Mouse (Mus musculus) heart, embryonic 11.5 days (tissue): ENCODE measurements at regions not wholly inside any gene's neighbourhood (a gene's known extent, or its start where the extent isn't known, plus 50 kb on each side); places are given as distances from the start of the nearest gene placed in this dataset.
"Not testable (repeated sequence)": the region's sequence is repeated elsewhere in the genome, so short reads cannot be mapped to it uniquely, and the experiment has no call there.

Experiments used
- ATAC-seq: fragments of 200-750 bp; cut with Nextera tagmentation; replicated peaks from 2 replicates; pipeline ENCODE4 v1.8.0; 2017; ENCODE audit warnings: moderate library complexity; ENCODE audit not compliant: insufficient number of reproducible peaks, low FRiP score, low TSS enrichment
- H3K27ac ChIP-seq: fragments of 300-500 bp; sonication (generic); 2 replicates; pipeline ENCODE4 v1.5.1; 2014; ENCODE audit warnings: mild to moderate bottlenecking, low read depth, low read length
- H3K27me3 ChIP-seq: fragments of 300-500 bp; sonication (generic); 2 replicates; pipeline ENCODE4 v1.6.1; 2014; ENCODE audit warnings: mild to moderate bottlenecking, low read length, mixed read lengths; ENCODE audit not compliant: control insufficient read depth, insufficient read depth
- H3K36me3 ChIP-seq: fragments of 300-500 bp; sonication (generic); 2 replicates; pipeline ENCODE4 v1.6.1; 2014; ENCODE audit warnings: mild to moderate bottlenecking, low read length, moderate library complexity, mixed read lengths; ENCODE audit not compliant: control insufficient read depth, insufficient read depth
- H3K4me1 ChIP-seq: fragments of 300-500 bp; sonication (generic); 2 replicates; pipeline ENCODE4 v1.6.1; 2014; ENCODE audit warnings: low read length; ENCODE audit not compliant: control insufficient read depth, insufficient read depth
- H3K4me2 ChIP-seq: fragments of 300-500 bp; sonication (generic); 2 replicates; pipeline ENCODE4 v1.6.1; 2014; ENCODE audit warnings: mild to moderate bottlenecking, moderate library complexity
- H3K4me3 ChIP-seq: fragments of 300-500 bp; sonication (generic); 2 replicates; pipeline ENCODE4 v1.5.1; 2014; ENCODE audit warnings: low read depth, low read length
- H3K9ac ChIP-seq: fragments of 300-500 bp; sonication (generic); 2 replicates; pipeline ENCODE4 v1.6.1; 2014; ENCODE audit warnings: mild to moderate bottlenecking, low read depth, low read length, moderate library complexity
- H3K9me3 ChIP-seq: fragments of 300-500 bp; sonication (generic); replicated peaks from 2 replicates; pipeline ENCODE4 v1.6.1; 2016; ENCODE audit warnings: low read length; ENCODE audit not compliant: control insufficient read depth
- WGBS: fragments of 180-500 bp; shearing (Covaris S2); extraction: QIAGEN DNeasy Blood & Tissue Kit; methylation state at CpG from one replicate; pipeline ENCODE4 v1.1.7; 2014; ENCODE audit not compliant: insufficient replicate concordance; 5-methylcytosine and 5-hydroxymethylcytosine counted together

DNA sequence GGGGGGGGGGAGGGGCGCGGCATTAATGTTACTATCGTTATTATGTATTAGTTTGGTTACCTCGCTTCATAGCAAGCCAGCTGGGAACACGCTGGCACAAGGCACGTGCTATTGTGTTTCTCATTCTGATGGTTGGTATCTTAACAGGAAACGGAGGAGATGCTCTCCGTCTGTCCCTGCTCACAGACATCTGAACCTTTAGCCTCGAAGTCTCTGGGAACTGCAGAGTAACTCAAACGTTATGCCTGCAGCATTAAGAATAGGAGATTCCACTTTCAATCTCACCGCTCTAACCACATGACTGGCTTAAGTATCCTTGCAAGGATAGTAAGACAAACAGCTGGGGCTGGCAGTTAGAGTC lies 80.0 kb downstream of the Nfkbiz start:
- Histone ChIP-seq H3K36me3 (no peaks in the 10 kb centered on the region), H3K9me3 (no peaks in the 10 kb centered on the region), H3K4me2 (no peak overlapping the region), H3K27ac (no peak overlapping the region), H3K4me3 (no peak overlapping the region), H3K27me3 (no peaks in the 10 kb centered on the region), H3K9ac (no peak overlapping the region), H3K4me1 (no peaks in the 10 kb centered on the region)
- no peak for ATAC-seq
- WGBS, result 75% methylated on average over 11 of the region's 11 CpGs

DNA sequence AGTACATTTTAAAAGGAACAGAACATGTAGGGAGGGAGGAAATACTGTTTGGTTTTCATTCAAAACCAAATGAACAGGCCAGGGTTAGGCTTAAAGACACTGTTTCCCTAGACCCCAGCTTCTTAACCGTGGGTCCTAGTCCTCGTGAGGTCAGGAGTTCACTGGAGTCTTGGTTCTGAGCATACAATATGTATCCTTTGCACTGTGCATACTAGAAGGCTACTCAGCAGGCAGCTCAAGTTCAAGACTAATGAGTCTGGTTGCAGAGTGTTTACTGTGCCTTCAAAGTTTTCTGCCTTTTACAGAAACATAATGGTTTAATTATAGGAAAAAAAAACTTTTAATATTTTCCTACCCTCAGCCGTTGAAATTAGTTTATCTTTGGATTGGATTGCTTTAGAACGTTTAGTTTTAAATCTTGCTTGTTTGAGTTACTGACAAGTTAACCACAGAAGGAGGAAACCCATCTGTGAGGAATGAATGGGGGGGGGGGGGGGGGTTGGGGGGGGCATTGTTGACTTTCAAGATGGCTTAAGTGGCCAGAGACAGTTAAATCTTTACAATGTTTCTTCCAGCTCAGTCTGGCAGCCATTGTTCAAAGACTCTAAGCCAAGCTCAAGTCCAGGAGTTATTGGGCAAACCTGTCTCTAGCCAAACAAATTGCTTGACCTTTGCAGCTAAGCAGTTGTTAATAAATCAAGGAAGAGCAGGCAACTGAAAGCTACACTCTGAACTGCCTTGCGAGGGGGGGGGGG lies 80.6 kb downstream of the Nfkbiz start:
- no peak overlapping the region for H3K4me3 ChIP-seq
- 58% methylated on average over 4 of the region's 5 CpGs for WGBS
- H3K27ac ChIP-seq, result no peak overlapping the region
- no peak overlapping the region for H3K9ac ChIP-seq
- no peak overlapping the region for H3K4me2 ChIP-seq
- no peaks in the 10 kb centered on the region for H3K36me3 ChIP-seq
- no peak for ATAC-seq
- H3K27me3 ChIP-seq, result no peaks in the 10 kb centered on the region
- no peaks in the 10 kb centered on the region for H3K4me1 ChIP-seq
- H3K9me3 ChIP-seq, result no peaks in the 10 kb centered on the region

DNA sequence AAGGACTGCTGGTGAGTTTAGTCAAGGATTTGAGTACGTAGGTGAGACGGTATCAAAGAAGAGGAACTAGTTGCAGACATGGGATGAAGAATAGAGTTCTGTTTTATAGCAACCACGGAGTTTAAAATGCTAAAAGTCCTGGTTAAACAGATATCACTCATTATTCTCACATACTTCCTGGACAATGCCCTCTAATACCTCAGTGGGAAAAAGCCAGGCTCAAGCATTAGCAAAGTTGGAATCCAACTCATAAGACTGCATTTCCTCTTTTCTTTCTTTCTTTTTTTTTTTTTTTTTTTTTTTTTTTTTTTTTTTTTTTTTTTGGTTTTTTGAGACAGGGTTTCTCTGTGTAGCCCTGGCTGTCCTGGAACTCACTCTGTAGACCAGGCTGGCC lies 81.3 kb downstream of the Nfkbiz start:
- H3K36me3 ChIP-seq, H3K27me3 ChIP-seq, ATAC-seq, H3K9me3 ChIP-seq, H3K9ac ChIP-seq, H3K4me2 ChIP-seq, H3K4me1 ChIP-seq, H3K4me3 ChIP-seq, H3K27ac ChIP-seq: not testable (repeated sequence)
- 80% methylated on average over 3 of the region's 3 CpGs for WGBS

DNA sequence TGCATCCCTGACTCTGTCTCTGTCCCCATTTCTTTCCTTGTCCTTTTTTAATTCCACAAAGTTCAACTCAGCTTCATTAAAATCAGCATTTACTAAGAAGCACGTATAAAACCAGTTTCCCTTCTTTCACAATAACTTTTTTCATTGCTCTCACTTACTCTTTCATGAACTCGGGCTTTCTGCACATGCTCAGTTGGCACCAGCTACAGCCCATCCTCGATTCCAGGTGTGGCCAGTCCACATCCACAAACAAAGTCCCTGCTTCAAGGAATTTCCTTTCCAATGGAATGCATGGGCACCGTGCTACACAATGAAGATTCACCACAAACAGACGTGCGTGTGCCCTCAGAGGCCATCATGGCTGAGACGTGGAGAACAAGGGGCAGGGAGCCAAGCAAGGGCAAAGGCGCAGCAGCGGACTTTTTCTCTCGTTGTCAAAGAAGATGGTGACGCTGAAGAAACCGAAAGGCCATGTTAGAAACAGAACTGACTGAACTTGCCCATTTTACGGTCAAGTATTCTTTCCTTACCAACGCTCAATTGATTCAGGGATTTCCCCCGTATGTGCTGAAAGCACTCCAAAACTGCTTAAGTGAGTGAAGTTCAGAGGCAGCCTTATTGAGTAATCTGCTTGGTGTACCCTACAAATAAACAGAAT lies 81.8 kb downstream of the Nfkbiz start:
- H3K36me3 ChIP-seq, result no peaks in the 10 kb centered on the region
- H3K4me3 ChIP-seq, result no peak overlapping the region
- no peak for ATAC-seq
- no peaks in the 10 kb centered on the region for H3K9me3 ChIP-seq
- no peaks in the 10 kb centered on the region for H3K27me3 ChIP-seq
- no peak overlapping the region for H3K4me2 ChIP-seq
- no peaks in the 10 kb centered on the region for H3K4me1 ChIP-seq
- WGBS, result 86% methylated on average over 15 of the region's 15 CpGs
- no peak overlapping the region for H3K27ac ChIP-seq
- no peak overlapping the region for H3K9ac ChIP-seq

DNA sequence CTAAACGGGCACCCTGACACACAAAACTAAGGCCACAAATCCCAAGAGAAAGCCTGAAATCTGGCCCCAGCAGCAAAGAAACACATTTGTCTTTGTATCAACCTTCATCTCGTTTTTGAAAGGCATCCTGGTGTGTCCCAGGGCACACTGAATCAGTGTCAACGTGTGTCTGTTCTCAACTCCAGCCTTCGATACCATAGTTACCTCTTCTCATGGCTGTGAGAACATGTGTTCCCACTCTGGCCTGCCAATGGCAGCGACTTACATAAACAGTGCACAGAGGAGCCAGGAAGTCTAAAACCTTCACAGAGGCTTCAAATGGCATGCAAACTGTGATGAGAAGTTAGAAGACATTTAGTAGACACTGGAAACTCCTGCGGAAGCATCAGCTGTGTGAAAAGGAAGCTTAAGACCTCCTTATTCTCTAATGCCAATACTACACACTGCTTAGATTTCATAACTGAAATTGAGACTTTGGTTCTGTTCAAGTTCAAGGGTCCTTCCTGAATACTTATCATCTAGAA lies 83.3 kb downstream of the Nfkbiz start:
- Histone ChIP-seq H3K27me3 (no peaks in the 10 kb centered on the region), H3K4me3 (no peak overlapping the region), H3K4me1 (no peaks in the 10 kb centered on the region), H3K9me3 (no peaks in the 10 kb centered on the region), H3K36me3 (no peaks in the 10 kb centered on the region), H3K27ac (no peak overlapping the region), H3K9ac (no peak overlapping the region), H3K4me2 (no peak overlapping the region)
- WGBS, result 64% methylated on average over 6 of the region's 6 CpGs
- ATAC-seq, result no peak

DNA sequence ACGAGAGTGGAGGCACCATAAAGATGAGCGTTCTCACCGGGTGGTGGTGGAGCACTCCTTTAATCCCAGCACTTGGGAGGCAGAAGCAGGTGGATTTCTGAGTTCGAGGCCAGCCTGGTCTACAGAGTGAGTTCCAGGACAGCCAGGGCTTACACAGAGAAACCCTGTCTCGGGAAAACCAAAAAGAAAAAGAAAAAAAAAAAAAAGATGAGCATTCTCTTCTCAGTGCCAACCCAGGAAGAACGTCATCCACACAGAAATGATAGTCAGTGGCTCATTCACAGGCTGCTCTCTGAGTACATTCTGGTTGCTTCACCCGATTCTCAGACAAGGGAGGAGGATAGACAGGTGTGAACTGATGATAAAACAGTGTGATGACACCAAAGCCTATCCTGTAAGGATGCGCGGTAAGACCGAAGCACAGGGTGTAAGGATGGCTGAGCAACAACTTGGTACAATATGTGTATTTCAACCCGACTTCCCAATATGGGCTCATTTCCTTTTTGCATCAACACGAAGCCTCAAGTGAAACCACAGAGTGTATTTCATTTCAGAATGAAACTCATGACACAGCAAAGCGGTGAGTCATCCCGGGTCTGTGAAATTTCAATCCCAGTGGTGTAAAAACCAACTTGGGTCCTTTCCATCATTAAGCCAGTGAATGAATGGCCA lies 84.5 kb downstream of the Nfkbiz start:
- no peak overlapping the region for H3K4me2 ChIP-seq
- no peak for ATAC-seq
- no peaks in the 10 kb centered on the region for H3K9me3 ChIP-seq
- H3K27ac ChIP-seq, result no peak overlapping the region
- H3K27me3 ChIP-seq, result no peaks in the 10 kb centered on the region
- H3K9ac ChIP-seq, result no peak overlapping the region
- no peak overlapping the region for H3K4me3 ChIP-seq
- no peaks in the 10 kb centered on the region for H3K36me3 ChIP-seq
- 79% methylated on average over 14 of the region's 14 CpGs for WGBS
- H3K4me1 ChIP-seq, result no peaks in the 10 kb centered on the region

DNA sequence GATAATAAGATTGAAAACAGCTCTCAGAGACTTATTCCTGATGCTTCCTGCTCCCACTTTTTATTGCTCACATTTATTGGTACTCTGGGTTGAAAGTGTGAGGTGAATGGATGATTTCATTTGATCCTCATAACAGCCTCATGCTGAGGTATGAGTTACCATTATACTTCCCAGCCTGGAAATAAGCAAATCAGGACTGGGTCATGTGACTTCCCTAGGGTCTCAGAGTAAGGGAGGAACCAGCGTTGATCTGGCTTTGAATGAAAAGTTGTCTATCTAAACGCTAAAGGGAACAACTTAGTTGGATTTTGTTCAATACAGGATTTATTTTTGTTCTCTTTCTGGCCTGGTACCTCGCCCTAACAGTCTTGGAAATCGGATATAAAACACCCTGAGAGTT lies 85.3 kb downstream of the Nfkbiz start:
- H3K4me1 ChIP-seq, result no peaks in the 10 kb centered on the region
- H3K9me3 ChIP-seq, result no peaks in the 10 kb centered on the region
- H3K27ac ChIP-seq, result no peak overlapping the region
- ATAC-seq, result no peak
- no peaks in the 10 kb centered on the region for H3K36me3 ChIP-seq
- H3K4me3 ChIP-seq, result no peak overlapping the region
- H3K27me3 ChIP-seq, result no peaks in the 10 kb centered on the region
- WGBS, result 76% methylated on average over 4 of the region's 4 CpGs
- no peak overlapping the region for H3K4me2 ChIP-seq
- H3K9ac ChIP-seq, result no peak overlapping the region

DNA sequence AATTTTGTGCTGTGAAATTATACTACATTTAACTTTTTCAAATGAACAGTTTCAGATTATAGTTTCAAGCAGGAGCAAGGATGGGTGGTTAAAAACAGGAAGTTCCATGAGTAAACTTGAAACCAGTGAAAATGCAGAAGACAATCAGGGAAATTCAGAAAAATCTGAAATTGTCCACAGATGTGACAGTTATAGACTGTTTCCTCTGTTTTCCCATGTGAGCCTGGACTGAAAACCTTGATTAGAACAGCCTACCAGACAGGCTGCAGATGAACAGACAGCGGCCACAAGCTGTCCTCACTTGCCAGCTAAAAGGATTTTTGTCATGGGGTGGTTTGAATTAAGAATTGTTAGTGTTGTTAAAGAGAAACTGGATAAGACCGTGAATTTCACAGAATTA lies 91.4 kb downstream of the Nfkbiz start:
- no peak for ATAC-seq
- Histone ChIP-seq H3K36me3 (no peaks in the 10 kb centered on the region), H3K4me1 (no peaks in the 10 kb centered on the region), H3K4me3 (no peak overlapping the region), H3K27me3 (no peaks in the 10 kb centered on the region), H3K4me2 (no peak overlapping the region), H3K9me3 (peaks cover 3% of the 10 kb centered on the region; the same call in 1 of the 2 replicates), H3K9ac (no peak overlapping the region), H3K27ac (no peak overlapping the region)
- 71% methylated on average over 2 of the region's 2 CpGs for WGBS
